Mouse (Mus musculus) heart, adult 2 months (tissue): ENCODE measurements around the gene Ip6k2.

Source experiments
- CTCF ChIP-seq: fragments of 200-600 bp; IDR thresholded peaks from 2 replicates; pipeline ENCODE4 v1.8.1; 2022; ENCODE audit warnings: antibody characterized with exemption, mild to moderate bottlenecking, moderate library complexity
- EP300 ChIP-seq: fragments of 200-500 bp; IDR thresholded peaks from 2 replicates; pipeline ENCODE4 v1.6.1; 2011; ENCODE audit warnings: low read depth, low read length, control low read depth; ENCODE audit not compliant: insufficient read depth
- POLR2A ChIP-seq: fragments of 200-500 bp; IDR thresholded peaks from 2 replicates; pipeline ENCODE4 v1.6.1; 2011; ENCODE audit warnings: mild to moderate bottlenecking, low read depth, low read length, control low read depth; ENCODE audit not compliant: insufficient read depth

DNA sequence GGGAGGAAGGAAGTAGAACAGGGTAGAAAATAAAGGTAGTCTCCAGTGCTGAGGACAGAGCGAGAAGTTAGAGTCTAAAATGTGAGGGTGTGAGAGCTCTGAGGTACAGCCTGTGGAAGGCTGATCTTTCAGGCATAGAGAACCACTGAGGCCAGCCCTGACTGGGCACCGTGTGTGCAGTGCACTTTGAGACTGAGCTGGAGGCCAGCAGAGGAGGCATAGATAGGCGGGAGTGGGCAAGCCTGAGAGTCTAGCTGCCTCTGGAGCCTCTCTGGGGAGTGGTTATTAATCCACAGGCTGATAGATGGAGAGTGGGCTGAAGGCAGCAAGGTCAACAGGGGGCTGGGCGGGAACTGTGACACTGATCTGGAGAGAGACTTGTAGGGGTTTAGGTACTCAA, 1.7 kb upstream of the Ip6k2 start:
- TF ChIP-seq CTCF (no peak), POLR2A (no peak), EP300 (no peak)
